Mouse (Mus musculus) cortical plate, adult 2 months (tissue): ENCODE measurements around the gene Aacs. TPM values are rescaled to one million over a fixed set of nuclear protein-coding genes. Genes with fewer than 3 reads are reported as not detected.
A peak's percentile ranks its signal among the peaks of the same experiment; 100 is the strongest.

Experiments used
- H3K27ac ChIP-seq: fragments of 200-500 bp; 2 replicates; pipeline ENCODE4 v1.5.1; 2012; ENCODE audit warnings: low read length, control low read depth, inconsistent platforms; ENCODE audit not compliant: insufficient read depth
- H3K4me1 ChIP-seq: fragments of 200-500 bp; 2 replicates; pipeline ENCODE4 v1.6.1; 2011; ENCODE audit warnings: low read length; ENCODE audit not compliant: control insufficient read depth, insufficient read depth
- H3K4me3 ChIP-seq: fragments of 200-500 bp; 2 replicates; pipeline ENCODE4 v1.5.1; 2011; ENCODE audit warnings: mild to moderate bottlenecking, low read length, control low read depth; ENCODE audit not compliant: insufficient read depth
- CTCF ChIP-seq: fragments of 200-500 bp; IDR thresholded peaks from 2 replicates; pipeline ENCODE4 v1.5.1; 2011; ENCODE audit warnings: mild to moderate bottlenecking, control low read depth, low read length; ENCODE audit not compliant: insufficient read depth; ENCODE audit errors: extremely low read depth
- POLR2A ChIP-seq: fragments of 200-500 bp; IDR thresholded peaks from 2 replicates; pipeline ENCODE4 v1.6.1; 2011; ENCODE audit warnings: mild to moderate bottlenecking, low read length, control low read depth; ENCODE audit not compliant: insufficient read depth; ENCODE audit errors: extremely low read depth
- polyA plus RNA-seq: library from polyadenylated mRNA; depleted of rRNA; stranded (reverse); fragments of >200 nt; gene quantifications from 2 replicates; pipeline ENCODE4 v1.2.3, GENCODE M21; 2012

Gene Aacs
- polyA plus RNA-seq, 1 experiment, result 51.8 TPM

- no peak for TF ChIP-seq POLR2A
- TF ChIP-seq CTCF, result no peak
- Histone ChIP-seq H3K4me1 (no peaks in the 10 kb centered on the region), H3K4me3 (no peak overlapping the region), H3K27ac (no peak overlapping the region)
These were observed 15.5 kb downstream of the Aacs start for GRCm38 (mm10) chr5:125491107-125491506.

- H3K4me3 ChIP-seq, result no peak overlapping the region
- no peaks in the 10 kb centered on the region for H3K4me1 ChIP-seq
- no peak for TF ChIP-seq POLR2A
- no peak for TF ChIP-seq CTCF
- H3K27ac ChIP-seq, result no peak overlapping the region
These were observed 16.9 kb downstream of the Aacs start for GRCm38 (mm10) chr5:125492379-125493092.

GRCm38 (mm10) chr5:125493093-125493423, 17.4 kb downstream of the Aacs start:
- TF ChIP-seq POLR2A (no peak), CTCF (no peak)
- Histone ChIP-seq H3K4me1 (no peaks in the 10 kb centered on the region), H3K4me3 (no peak overlapping the region), H3K27ac (no peak overlapping the region)

- Histone ChIP-seq H3K4me3 (no peak overlapping the region), H3K4me1 (no peaks in the 10 kb centered on the region), H3K27ac (no peak overlapping the region)
- TF ChIP-seq POLR2A, result no peak
- TF ChIP-seq CTCF, result no peak
These were observed 20.0 kb downstream of the Aacs start for GRCm38 (mm10) chr5:125495655-125496054.

- TF ChIP-seq POLR2A (no peak), CTCF (peak; percentile 74)
- no peaks in the 10 kb centered on the region for H3K4me1 ChIP-seq
- H3K4me3 ChIP-seq, result no peak overlapping the region
- H3K27ac ChIP-seq, result no peak overlapping the region
These were observed 22.4 kb downstream of the Aacs start for GRCm38 (mm10) chr5:125497821-125498600.

- TF ChIP-seq POLR2A, result no peak
- no peak for TF ChIP-seq CTCF
- no peak overlapping the region for H3K27ac ChIP-seq
- H3K4me1 ChIP-seq, result peaks cover 5% of the 10 kb centered on the region; the same call in 1 of the 2 replicates
- H3K4me3 ChIP-seq, result no peak overlapping the region
These were observed 25.9 kb downstream of the Aacs start for GRCm38 (mm10) chr5:125501505-125501904.

GRCm38 (mm10) chr5:125502186-125502585, 26.6 kb downstream of the Aacs start:
- no peak for TF ChIP-seq CTCF
- Histone ChIP-seq H3K4me1 (peaks cover 5% of the 10 kb centered on the region; the same call in 1 of the 2 replicates), H3K4me3 (no peak overlapping the region), H3K27ac (no peak overlapping the region)

- Histone ChIP-seq H3K4me1 (peaks cover 5% of the 10 kb centered on the region; the same call in 1 of the 2 replicates), H3K4me3 (no peak overlapping the region), H3K27ac (no peak overlapping the region)
- TF ChIP-seq POLR2A, result no peak
- TF ChIP-seq CTCF, result no peak
These were observed 28.0 kb downstream of the Aacs start for GRCm38 (mm10) chr5:125503628-125504027.

- no peak overlapping the region for H3K4me3 ChIP-seq
- no peak overlapping the region for H3K27ac ChIP-seq
- TF ChIP-seq POLR2A (no peak), CTCF (no peak)
- H3K4me1 ChIP-seq, result peaks cover 5% of the 10 kb centered on the region; the same call in 1 of the 2 replicates
These were observed 29.1 kb downstream of the Aacs start for GRCm38 (mm10) chr5:125504692-125505091.

GRCm38 (mm10) chr5:125505968-125506367, 30.4 kb downstream of the Aacs start:
- no peak overlapping the region for H3K27ac ChIP-seq

GRCm38 (mm10) chr5:125507582-125507981, 32.0 kb downstream of the Aacs start:
- TF ChIP-seq POLR2A (no peak), CTCF (no peak)
- Histone ChIP-seq H3K27ac (no peak overlapping the region), H3K4me1 (peaks cover 5% of the 10 kb centered on the region; the same call in 1 of the 2 replicates), H3K4me3 (no peak overlapping the region)

More at GRCm38 (mm10) chr5:125505968-125506367, 30.4 kb downstream of the Aacs start:
- H3K4me3 ChIP-seq, result no peak overlapping the region
- H3K4me1 ChIP-seq, result peaks cover 5% of the 10 kb centered on the region; the same call in 1 of the 2 replicates
- TF ChIP-seq CTCF (no peak), POLR2A (no peak)
